Mouse (Mus musculus) kidney, postnatal 4 days (tissue): ENCODE results near the gene Phka2.

Source experiments
- DNase-seq, 2 experiments: peaks; one replicate each; pipeline ENCODE4 v3.0.0; 2021; ENCODE audit warnings: mixed read lengths in 2 of 2

Gene Phka2

DNA sequence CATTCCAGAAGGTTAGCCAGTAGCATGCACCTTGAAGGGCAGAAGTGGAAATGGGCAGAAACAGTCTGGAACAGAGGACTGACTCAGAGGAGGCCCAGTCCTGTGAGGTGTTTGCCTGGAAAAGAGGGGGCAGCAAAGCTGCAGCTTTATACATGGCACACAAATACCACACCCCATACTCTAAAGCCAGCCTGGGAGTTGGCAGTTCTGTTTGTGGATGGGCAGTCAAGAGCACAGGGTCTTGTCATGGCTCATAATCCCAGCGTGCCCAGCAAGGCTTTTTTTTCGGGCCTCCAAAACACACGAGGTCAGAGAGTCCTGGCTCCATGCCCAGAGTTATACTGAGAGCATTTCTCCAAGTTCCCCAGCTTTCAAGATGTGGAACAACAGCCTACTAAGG is 99.1 kb downstream of the Phka2 start:
- DNase-seq = peak; percentile 52 to 63

DNA sequence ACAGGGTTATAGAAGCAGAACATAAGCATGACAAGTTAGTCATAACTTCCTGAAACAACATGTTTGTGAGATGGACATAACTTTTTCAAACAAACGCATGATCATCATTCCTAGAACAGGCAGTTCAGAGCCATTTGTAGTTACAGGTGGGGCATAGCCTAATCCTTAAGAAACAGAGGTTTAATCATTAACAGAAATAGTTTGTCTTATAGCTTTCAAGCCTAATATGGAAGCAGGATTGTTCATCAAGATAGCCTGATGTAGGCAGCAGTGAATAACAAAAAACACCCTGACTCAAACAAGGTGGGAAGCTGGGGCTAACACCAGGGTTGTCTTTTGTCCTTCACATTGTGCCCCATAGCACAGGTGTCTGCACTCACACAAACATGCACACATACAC is 100.8 kb downstream of the Phka2 start:
- no peak for DNase-seq

DNA sequence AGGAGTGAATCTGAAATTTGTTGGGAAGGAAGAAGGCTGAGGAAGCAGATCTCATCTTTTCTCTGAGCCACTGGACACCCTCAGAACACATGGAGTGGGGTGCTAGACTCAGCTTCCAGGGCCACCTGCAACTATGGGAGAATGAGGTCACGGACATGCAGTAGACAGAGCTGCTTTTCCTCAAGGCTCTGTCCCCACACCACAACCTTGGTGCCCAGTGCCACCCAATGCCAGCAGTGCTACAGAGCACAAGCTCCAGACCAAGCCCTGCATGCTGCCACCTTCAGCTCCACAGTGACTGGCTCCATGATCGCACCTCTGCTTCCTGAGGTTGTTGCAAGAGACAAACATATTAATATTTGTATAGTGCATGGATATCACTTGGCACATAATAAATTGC is 101.3 kb downstream of the Phka2 start:
- DNase-seq = no peak

DNA sequence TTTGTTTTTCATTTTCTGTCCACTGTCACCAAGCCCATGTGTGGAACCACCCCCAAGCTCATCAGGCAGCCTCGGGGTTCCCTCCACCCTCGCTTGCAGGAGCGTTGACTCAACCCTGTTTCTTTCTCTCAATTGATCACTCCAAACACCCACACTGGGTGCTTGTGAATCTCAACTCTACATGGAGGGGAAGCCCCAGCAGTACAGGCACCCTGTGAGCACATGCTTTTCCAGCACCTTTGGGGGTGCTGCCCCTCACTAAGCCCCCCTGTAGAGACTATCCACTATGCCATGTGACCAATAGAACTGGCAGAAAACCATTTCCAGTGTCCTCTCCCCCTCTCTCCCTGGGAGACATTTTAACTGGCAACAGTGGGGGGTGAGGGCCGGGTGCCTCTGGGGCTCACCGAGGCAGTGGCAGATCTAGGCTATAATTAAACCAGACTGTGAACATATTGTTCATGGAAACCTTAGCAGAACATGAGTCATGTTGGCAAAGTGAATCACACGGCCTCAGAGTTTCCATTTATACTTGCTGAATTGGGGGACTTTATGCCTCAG is 102.1 kb downstream of the Phka2 start:
- no peak for DNase-seq

DNA sequence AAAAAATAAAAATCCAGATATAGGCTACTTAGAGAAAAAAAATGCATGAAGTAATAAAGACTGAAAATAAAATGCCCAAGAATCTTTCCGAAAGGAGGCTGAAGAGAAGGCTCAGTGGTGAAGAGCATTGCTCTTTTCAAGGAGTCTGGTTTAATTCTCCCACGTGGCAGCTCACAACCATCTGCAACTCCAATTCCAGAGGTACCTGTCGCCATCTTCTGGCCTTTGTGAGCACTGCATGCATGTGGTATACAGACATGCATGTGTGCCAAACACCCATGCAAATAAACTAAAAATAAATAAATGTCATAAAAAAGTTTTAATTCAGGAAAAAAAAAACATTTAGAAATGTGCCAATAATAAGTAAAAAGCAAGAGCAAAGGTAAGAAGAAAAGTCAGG is 107.9 kb downstream of the Phka2 start:
- DNase-seq = peak; percentile 66

DNA sequence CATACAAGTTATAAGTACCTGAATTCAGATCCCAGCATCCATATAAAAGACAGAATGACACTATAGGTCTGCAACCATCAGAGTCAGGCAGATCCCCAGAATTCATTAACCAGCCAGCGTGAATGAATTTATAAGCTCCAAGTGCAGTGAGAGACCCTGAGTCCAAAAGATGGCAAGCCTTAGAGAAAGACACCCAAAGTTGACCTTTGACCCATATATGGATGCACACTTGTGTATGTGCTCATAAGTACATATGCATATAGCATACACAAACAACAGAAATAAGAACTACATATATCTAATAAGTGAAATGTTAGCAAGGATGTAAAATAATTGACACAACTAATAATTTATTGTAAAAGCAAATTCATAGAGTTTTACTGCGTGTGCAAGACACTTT is 108.5 kb downstream of the Phka2 start:
- no peak for DNase-seq

DNA sequence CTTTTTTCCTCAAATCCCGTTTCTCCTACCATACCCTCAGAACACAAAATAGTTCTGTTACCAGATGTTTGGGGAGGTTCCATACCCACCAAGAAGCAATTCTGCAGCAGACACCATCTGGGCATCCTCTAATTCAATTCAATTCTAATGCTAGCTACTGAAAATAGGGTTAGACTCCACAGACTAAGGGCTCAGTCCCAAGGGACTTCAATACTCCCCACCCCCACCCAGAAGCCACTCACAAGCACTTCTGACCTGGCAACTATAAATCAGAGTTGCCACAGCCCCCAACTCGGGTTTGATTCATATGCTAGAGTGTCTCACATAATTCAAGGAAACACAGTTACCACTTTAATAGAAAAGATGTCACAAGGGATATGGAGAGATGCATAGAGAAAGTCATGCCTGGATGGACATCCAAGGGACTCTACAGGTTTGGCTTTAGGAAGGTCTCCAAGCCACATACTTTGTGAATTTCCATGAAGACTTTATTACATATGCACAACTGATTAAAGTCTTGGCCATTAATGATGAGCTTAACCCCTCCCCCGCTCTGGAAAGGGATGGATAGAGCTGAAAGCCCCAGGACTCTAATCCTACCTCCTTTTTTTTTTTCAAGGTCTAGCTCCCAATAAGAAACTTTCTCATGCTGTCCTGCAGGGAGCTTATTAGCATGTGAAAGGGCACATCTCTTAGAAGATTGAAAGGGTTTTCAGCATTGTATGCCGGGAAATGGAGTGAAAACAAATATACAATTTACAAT is 109.1 kb downstream of the Phka2 start:
- no peak for DNase-seq
